Mouse (Mus musculus) liver, embryonic 14.5 days (tissue): ENCODE measurements at regions not wholly inside any gene's neighbourhood (a gene's known extent, or its start where the extent isn't known, plus 50 kb on each side); places are given as distances from the start of the nearest gene placed in this dataset.

ENCODE experiments used
- CTCF ChIP-seq: IDR thresholded peaks from 2 replicates; pipeline ENCODE4 v1.5.1; 2016; ENCODE audit warnings: antibody characterized with exemption, low read depth, control low read depth
- EP300 ChIP-seq: IDR thresholded peaks from 2 replicates; pipeline ENCODE4 v1.6.1; 2016; ENCODE audit warnings: antibody characterized with exemption, low read depth

DNA sequence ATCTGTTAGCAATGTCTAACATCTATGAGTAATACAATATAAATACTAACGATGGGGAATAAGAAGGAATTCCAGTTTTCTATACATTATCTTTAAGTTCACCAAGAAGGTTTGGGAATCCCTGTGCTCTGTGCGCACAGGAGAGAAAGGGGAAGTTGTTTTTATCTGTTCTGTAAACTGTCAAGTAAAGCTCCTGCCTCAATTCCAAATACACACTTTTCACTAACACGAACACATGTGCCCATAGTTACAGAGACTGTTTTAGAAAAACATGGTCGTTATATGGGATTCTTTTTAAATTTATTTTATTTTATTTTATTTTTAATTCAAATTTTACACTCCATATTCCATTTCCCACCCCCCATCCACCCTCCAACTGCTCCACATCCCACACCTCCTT lies 50.8 kb upstream of the Mef2c start:
- no peak for TF ChIP-seq CTCF
- no peak for TF ChIP-seq EP300
